Mouse (Mus musculus): ENCODE measurements around the gene Gnai2. TPM values are rescaled to one million over a fixed set of nuclear protein-coding genes. Genes with fewer than 3 reads are reported as not detected.
"Not testable (repeated sequence)": the region's sequence is repeated elsewhere in the genome, so short reads cannot be mapped to it uniquely, and the experiment has no call there.

Gnai2 gene
- total RNA-seq, 2 experiments from 2014 or later: 248 to 259 TPM

DNA sequence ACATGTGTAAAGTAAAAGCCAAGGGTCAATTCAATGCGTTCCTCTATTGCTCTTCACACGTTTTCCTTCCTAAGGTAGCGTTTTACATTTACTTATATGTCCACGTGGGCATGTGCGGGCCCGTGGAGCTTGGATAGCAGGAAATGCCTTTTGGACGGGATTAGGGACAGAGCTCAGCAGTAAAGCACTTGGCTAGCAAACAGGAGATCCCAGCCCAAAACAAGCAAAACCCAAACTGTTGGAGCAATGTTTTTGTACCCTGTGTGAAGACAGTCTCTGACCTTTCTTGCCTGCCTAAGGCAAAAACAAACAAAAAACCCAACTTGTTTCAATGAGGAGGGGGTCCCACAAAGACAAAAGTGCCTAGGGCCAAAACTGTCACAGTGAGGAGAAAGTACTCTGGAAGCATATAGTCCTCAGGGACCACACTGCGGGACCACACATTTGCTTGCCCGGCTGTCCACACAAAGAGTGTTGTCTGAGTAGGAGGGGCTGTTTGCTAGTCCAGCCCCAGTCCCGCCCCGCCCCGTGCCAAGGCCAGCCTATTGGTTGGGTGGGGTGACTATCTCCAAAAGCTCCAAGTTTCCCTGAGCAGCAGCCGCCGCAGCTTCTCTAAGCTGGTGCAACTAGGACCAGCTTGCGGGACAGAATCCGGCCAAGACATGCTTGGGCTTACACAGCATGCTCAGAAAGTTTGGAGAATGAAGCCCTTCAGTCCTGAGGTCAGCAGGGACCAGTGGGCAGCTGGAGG, 58.6 kb downstream of the Gnai2 start, which contains the start of gene Hyal1:
Gene Hyal1 (plus strand): TSS at position 571 of the 751 bp plus-strand sequence.
- peak; percentile 76 to 79 for DNase-seq
- intact Hi-C loops (cut with DNase I): no loop called here

- intact Hi-C loops (cut with DNase I): no loop called here
- no peak for DNase-seq
Measured at GRCm38 (mm10) chr9:107575579-107576356, 59.4 kb downstream of the Gnai2 start.

GRCm38 (mm10) chr9:107573774-107574173, 61.4 kb downstream of the Gnai2 start:
- intact Hi-C loops (cut with DNase I); DNase-seq: not testable (repeated sequence)

DNA sequence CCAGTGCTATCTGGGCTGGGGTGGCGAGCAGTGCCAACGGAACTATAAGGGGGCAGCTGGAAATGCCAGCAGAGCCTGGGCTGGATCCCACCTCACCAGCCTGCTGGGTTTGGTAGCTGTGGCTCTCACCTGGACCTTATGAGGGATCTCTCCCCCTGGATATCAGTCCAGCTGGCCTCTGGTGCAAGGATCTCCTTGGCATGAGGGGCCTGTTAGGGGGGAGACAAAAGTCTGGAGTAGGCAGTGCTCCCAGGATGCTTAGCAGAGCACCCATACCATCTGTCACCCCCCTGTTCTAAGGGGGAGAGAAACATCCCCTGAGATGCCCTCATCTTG, 62.9 kb downstream of the Gnai2 start:
- no peak for DNase-seq
- intact Hi-C loops (cut with DNase I): no loop called here

- DNase-seq: peak in 1 of 2 experiments; percentile 49
- intact Hi-C loops (cut with DNase I): no loop called here
Measured at GRCm38 (mm10) chr9:107571534-107572326, 63.4 kb downstream of the Gnai2 start.

DNA sequence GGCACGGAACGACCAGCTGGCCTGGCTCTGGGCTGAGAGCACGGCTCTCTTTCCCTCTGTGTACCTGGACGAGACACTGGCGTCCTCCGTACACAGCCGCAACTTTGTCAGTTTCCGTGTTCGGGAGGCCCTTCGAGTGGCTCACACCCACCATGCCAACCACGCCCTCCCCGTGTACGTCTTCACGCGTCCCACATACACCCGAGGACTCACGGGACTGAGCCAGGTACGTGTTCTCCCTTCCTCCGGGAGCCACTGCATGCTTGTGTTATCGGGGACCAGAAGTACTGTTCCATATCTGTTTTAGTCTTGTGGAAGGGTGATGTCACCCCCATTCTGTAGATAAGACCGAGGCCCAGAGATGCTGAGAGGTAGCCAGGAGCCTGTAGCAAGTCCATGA, 64.3 kb downstream of the Gnai2 start:
- intact Hi-C loops (cut with DNase I): no loop called here
- DNase-seq: no peak

- intact Hi-C loops (cut with DNase I): no loop called here
- no peak for DNase-seq
Measured at GRCm38 (mm10) chr9:107570016-107570415, 65.2 kb downstream of the Gnai2 start.

DNA sequence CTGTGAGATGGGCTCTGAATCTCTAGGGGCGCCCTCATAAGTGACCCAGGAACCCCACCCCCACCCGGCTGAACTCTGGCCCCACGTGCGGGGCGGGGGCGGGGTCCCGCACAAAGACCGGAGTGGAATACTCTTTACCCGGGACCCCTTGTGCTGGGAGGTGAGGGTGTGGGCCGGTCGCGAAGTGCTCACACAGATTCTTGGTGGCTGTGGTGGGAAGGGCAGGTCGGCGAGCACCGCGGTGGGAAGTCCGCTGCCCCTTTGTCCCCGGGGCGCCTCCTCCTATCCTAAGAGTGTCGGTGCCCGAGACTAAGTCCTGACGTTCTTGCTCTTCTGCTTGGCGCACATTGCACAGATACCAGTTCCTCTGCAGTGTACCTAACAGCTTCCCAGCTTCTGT, 65.9 kb downstream of the Gnai2 start:
- intact Hi-C loops (cut with DNase I): loop anchor here (1.0 to 5.0 kb wide), 2 partner anchors 11 to 63 kb away; partner anchors contain the start of gene Hyal3
- no peak for DNase-seq

DNA sequence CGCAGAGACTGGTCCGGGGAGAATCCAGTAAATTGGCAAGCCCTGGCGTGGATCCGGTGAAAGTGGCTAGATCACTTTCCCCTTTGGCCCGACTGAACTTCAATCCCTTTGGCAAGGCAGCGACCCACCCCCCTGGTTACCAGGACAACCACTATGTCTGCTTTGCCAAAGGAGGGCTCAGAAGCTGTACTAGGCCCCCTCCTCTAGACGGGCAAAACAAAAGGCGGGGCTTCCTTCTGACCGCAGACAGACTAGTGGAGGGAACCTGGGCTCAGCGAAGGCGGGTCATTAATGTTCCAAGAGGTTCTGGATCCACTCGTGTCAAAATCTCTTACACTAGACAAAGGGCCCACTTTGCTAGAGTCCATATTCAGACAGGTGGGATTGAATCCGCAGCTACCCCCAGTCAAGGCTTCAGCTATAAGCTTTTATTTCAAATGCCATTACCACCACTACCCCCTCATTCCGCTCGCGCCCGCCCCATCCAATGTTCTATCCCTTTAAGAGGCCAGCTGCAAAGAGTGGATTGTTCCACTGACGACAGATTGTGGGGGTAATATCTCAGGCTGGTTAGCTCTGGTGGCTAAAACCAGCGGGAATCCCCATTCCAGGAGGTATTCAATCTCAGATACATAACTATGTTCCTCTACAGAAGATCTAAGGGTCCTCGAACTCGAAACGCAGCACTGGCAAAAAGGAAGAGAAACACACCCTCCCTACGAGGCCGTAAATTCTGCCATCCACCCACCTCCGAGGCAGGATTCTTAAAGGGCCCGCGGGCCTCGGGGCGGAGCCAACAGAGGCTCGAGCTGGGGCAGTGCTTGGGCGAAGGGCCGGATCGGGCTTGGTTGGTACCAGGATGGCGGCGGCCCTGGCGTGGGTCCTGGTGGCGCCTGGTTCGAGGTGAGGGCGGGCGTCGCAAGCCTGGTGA, 66.6 kb downstream of the Gnai2 start:
- peak; percentile 83 to 90 for DNase-seq
- intact Hi-C loops (cut with DNase I): loop anchor here (1.0 to 5.0 kb wide), 2 partner anchors 12 to 64 kb away; partner anchors contain the start of gene Hyal3

DNA sequence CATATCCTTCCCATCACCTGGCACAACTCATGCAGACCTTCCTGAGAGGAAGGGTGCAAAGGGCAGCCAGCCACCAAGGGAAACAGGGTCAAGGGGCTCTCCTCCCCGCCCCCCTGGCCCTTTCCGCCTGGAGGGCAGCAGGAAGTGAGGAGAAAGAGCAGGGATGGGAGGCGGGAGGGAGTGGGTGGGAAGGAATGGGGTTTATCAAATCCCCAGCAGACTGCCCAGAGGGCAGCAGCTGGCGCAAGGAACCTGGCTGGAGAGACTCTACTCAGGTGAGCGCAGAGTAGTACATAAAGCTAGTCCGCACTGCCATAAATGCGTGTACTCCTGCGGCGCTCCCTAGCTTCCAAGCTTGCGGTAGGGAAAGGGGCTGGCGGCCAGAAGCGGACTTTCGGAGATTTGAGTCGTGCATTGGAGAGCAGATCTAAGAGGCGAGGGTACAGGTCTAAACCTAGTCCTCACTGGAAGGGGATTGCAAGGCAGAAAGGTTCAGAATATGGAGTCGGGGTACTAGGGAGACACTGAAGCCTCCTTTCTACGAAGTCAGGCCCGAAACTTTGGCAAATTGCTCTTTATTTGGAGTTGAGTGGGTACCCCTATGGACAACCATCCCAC, 67.4 kb downstream of the Gnai2 start, which contains the start of gene Hyal2:
Gene Hyal2 (plus strand): TSS at position 244 of the 618 bp plus-strand sequence.
- peak in 1 of 2 experiments; percentile 53 for DNase-seq
- intact Hi-C loops (cut with DNase I): loop anchor here (5.0 kb wide), 1 partner anchor 64 kb away; no protein-coding TSS in a partner anchor

- peak; percentile 61 to 62 for DNase-seq
- intact Hi-C loops (cut with DNase I): loop anchor here (5.0 kb wide), 1 partner anchor 65 kb away; no protein-coding TSS in a partner anchor
Measured at GRCm38 (mm10) chr9:107566855-107567254, 68.3 kb downstream of the Gnai2 start.

- DNase-seq: peak; percentile 86 to 93
- intact Hi-C loops (cut with DNase I): loop anchor here (5.0 kb wide), 1 partner anchor 66 kb away; no protein-coding TSS in a partner anchor
Measured at GRCm38 (mm10) chr9:107566041-107566709, 69.0 kb downstream of the Gnai2 start.

- intact Hi-C loops (cut with DNase I): loop anchor here (5.0 kb wide), 1 partner anchor 67 kb away; no protein-coding TSS in a partner anchor
- not testable (repeated sequence) for DNase-seq
Measured at GRCm38 (mm10) chr9:107565556-107565955, 69.6 kb downstream of the Gnai2 start.

Other genes with a start within 250 kb of the Gnai2 start
- 10 to 100 TPM; 10.5 to 13.3 TPM for gene Cacna2d2, start 235.8 kb downstream of the Gnai2 start, total RNA-seq (2021)
- 10 to 100 TPM; 22.7 to 26.8 TPM for gene Tmem115, start 101.4 kb downstream of the Gnai2 start, total RNA-seq (2021)
- 1 to 10 TPM; 4.7 to 5.3 TPM for gene Cyb561d2, start 93.2 kb downstream of the Gnai2 start, total RNA-seq (2021)
- gene Nprl2, start 93.1 kb downstream of the Gnai2 start, total RNA-seq (2021): 10 to 100 TPM; 17.5 to 18.5 TPM
- not detected for gene Zmynd10, start 88.1 kb downstream of the Gnai2 start, total RNA-seq (2021)
- 10 to 100 TPM; 16.5 to 17.3 TPM for gene Rassf1, start 83.8 kb downstream of the Gnai2 start, total RNA-seq (2021)
- gene Tusc2, start 72.1 kb downstream of the Gnai2 start, total RNA-seq (2021): 10 to 100 TPM; 35.1 to 35.3 TPM
- 10 to 100 TPM; 36.4 to 39.0 TPM for gene Hyal2, start 67.4 kb downstream of the Gnai2 start, total RNA-seq (2021)
- 1 to 10 TPM; 5.1 to 5.7 TPM for gene Hyal1, start 58.4 kb downstream of the Gnai2 start, total RNA-seq (2021)
- gene Naa80, start 56.5 kb downstream of the Gnai2 start, total RNA-seq (2021): 10 to 100 TPM; 16.6 to 19.1 TPM
- under 1 TPM; 0.36 to 0.46 TPM for gene Hyal3, start 54.5 kb downstream of the Gnai2 start, total RNA-seq (2021)
- 10 to 100 TPM; 48.4 to 51.2 TPM for gene Ifrd2, start 47.7 kb downstream of the Gnai2 start, total RNA-seq (2021)
- 10 to 100 TPM; 18.5 to 22.0 TPM for gene Sema3b, start 26.1 kb downstream of the Gnai2 start, total RNA-seq (2021)
- gene Slc38a3, start 34.2 kb upstream of the Gnai2 start, total RNA-seq (2021): 10 to 100 TPM; 66.0 to 80.3 TPM
- gene Gnat1, start 44.3 kb upstream of the Gnai2 start, total RNA-seq (2021): not detected
- 10 to 100 TPM; 16.0 to 16.9 TPM for gene Sema3f, start 75.1 kb upstream of the Gnai2 start, total RNA-seq (2021)
- gene Rbm5, start 135.6 kb upstream of the Gnai2 start, total RNA-seq (2021): 10 to 100 TPM; 47.2 to 52.6 TPM
- gene Rbm6, start 237.9 kb upstream of the Gnai2 start, total RNA-seq (2021): 10 to 100 TPM; 29.0 to 30.7 TPM

All from heart, postnatal 36 days (tissue).